Mouse (Mus musculus): Measurements from ENCODE around the gene Tmod4. TPM values are rescaled to one million over a fixed set of nuclear protein-coding genes. Genes with fewer than 3 reads are reported as not detected.

The Tmod4 gene
- polyA plus RNA-seq, 1 experiment from 2014 or later, result not detected

DNA sequence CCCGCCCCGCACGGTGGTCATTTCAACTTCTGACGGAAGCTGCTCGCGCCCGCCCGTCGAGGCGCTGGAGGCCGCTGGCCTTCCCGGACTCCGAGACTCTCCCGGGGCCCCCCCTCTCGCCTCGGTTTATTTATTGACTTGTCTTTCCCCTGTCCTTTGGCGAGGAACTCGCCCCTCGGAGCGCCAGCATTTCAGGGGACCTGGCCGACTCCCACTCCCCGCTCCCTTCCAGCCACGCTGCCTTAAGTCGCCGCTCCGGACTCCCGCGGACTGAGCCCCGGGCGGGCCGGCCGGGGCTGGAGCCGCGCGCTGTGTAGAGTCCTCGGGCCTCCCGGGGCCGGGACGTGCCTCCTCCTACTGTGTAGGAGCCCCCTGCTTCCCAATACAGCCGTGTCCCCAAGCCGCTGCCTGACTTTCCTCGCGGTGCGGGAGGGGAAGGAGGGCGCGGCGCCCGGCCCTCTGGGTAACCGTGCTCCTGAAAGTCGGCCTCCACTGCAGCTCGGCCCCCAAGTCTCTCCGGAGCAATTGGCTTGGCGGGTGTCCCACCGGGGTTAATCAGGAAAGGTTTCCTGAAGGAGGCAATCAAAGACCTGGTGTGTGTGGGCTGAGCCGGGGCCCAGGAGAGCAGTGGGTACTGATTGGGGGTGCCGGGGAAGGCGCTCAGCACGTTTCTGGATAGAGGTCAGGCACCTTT lies 49.1 kb downstream of the Tmod4 start:
- H3K4me3 ChIP-seq (ENCODE audit: inconsistent target), result no peak overlapping the region
- no peaks in the 10 kb centered on the region for H3K36me3 ChIP-seq (ENCODE audit: inconsistent target)
- no peaks in the 10 kb centered on the region for H3K79me2 ChIP-seq (ENCODE audit: inconsistent target)
- 11% methylated on average over 57 of the region's 58 CpGs for WGBS (ENCODE audit: missing documents)
- H3K27ac ChIP-seq, result no peak overlapping the region

DNA sequence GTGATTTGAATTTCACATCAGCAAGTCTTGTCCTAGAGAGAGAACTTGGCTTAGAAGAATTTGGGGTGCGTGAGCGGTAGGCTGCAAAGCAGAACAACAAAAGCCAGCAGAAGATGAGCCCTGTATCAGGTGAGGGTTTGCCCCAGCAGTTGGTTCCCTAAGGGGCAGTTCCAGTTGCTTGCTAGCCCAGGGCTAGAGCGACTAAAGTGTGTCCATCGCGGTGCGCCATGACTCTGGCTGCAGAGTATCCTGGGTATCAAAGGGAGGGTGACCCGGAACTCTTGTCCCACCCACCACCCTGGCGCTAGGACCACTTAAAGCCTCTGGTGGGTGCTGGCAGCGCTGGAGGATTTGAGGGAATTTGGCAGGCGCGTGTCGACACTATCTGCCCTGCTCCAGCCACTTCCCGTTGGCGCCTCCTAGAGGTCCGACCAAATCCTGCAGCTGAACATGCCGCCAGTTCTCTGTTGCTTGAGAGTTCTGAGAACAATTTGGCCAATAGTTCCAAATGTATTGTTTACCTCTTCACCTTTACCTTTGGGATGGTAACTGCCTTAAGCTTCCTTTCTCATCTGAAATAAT lies 49.8 kb downstream of the Tmod4 start:
- H3K4me3 ChIP-seq (ENCODE audit: inconsistent target), result no peak overlapping the region

DNA sequence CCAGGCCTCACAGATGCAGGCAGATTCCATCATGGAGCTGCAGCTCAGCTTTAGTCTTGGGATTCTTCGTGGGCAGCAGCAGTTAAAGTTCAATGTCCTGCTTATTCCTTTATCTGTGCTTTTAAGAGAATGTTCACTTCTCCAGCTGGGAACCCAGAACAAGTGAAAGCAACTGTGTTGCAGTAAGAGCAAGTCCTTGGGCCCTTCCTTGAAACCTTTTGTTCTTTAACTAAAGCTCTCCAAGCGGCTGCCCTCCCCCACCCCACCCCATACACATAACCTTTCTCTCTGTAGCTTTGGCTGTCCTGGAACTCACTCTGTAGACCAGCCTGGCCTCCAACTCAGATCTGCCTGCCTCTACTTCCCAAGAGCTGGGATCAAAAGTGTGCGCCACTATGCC lies 52.2 kb downstream of the Tmod4 start:
- Histone ChIP-seq H3K36me3 (ENCODE audit: inconsistent target) (no peaks in the 10 kb centered on the region), H3K4me3 (ENCODE audit: inconsistent target) (no peak overlapping the region), H3K27ac (no peak overlapping the region), H3K79me2 (ENCODE audit: inconsistent target) (no peaks in the 10 kb centered on the region)
- 90% methylated on average over 3 of the region's 3 CpGs for WGBS (ENCODE audit: missing documents)

More for the DNA sequence above, 49.8 kb downstream of the Tmod4 start:
- no peak overlapping the region for H3K27ac ChIP-seq
- H3K36me3 ChIP-seq (ENCODE audit: inconsistent target), result no peaks in the 10 kb centered on the region
- 1% methylated on average over 16 of the region's 16 CpGs for WGBS (ENCODE audit: missing documents)
- no peaks in the 10 kb centered on the region for H3K79me2 ChIP-seq (ENCODE audit: inconsistent target)

DNA sequence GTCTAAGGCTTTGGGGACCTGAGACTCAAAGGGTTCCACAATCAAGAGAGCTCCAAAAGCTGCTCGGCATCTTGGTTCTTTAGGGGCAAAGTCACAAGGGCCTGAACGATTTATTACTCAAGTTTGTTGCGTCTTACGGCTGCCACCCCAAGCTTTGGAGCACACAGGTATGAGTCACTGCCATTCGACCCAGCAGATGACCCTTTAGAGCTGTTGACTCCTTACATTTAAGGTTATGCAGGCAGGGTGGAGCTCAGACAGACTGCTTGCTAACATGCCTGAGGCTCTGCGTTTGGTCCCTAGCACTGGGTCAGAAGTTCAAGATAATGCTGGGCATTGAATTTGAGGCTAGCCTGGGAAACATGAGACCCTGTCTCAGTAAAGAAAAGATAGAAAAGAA lies 53.3 kb downstream of the Tmod4 start:
- H3K79me2 ChIP-seq (ENCODE audit: inconsistent target), result no peaks in the 10 kb centered on the region
- H3K36me3 ChIP-seq (ENCODE audit: inconsistent target), result no peaks in the 10 kb centered on the region
- WGBS (ENCODE audit: missing documents), result 84% methylated on average over 6 of the region's 6 CpGs
- H3K27ac ChIP-seq, result no peak overlapping the region
- no peak overlapping the region for H3K4me3 ChIP-seq (ENCODE audit: inconsistent target)

Other genes with a start within 250 kb of the Tmod4 start
- gene Psmb4, start 237.5 kb upstream of the Tmod4 start, polyA plus RNA-seq (2018), result 61.3 to 218 TPM (median 156 TPM) in 3 replicates
- gene Selenbp1, start 191.4 kb upstream of the Tmod4 start, polyA plus RNA-seq (2018), result 12.8 to 25.0 TPM (median 14.3 TPM) in 3 replicates
- 5.6 to 8.0 TPM (median 7.2 TPM) in 3 replicates for gene Rfx5, start 170.4 kb upstream of the Tmod4 start, polyA plus RNA-seq (2018)
- gene Pi4kb, start 149.7 kb upstream of the Tmod4 start, polyA plus RNA-seq (2018), result 39.8 to 61.5 TPM (median 51.3 TPM) in 3 replicates
- gene Zfp687, start 109.0 kb upstream of the Tmod4 start, polyA plus RNA-seq (2018), result 8.3 to 8.9 TPM (median 8.9 TPM) in 3 replicates
- 102 to 143 TPM (median 138 TPM) in 3 replicates for gene Psmd4, start 81.9 kb upstream of the Tmod4 start, polyA plus RNA-seq (2018)
- 16.2 to 19.1 TPM (median 17.0 TPM) in 3 replicates for gene Pip5k1a, start 17.5 kb upstream of the Tmod4 start, polyA plus RNA-seq (2018)
- gene Vps72, start 13.5 kb upstream of the Tmod4 start, polyA plus RNA-seq (2018), result 43.0 to 54.7 TPM (median 43.9 TPM) in 3 replicates
- 24.9 to 62.9 TPM (median 34.6 TPM) in 3 replicates for gene Scnm1, start 9.5 kb downstream of the Tmod4 start, polyA plus RNA-seq (2018)
- 3.6 to 5.0 TPM (median 5.0 TPM) in 3 replicates for gene Lysmd1, start 9.6 kb downstream of the Tmod4 start, polyA plus RNA-seq (2018)
- 63.7 to 188 TPM (median 64.6 TPM) in 3 replicates for gene Tnfaip8l2, start 17.9 kb downstream of the Tmod4 start, polyA plus RNA-seq (2018)
- 0.09 to 0.48 TPM in 2 of 3 replicates, not detected in the other for gene Sema6c, start 36.0 kb downstream of the Tmod4 start, polyA plus RNA-seq (2018)
- 13.5 to 15.9 TPM (median 13.5 TPM) in 3 replicates for gene Gabpb2, start 93.4 kb downstream of the Tmod4 start, polyA plus RNA-seq (2018)
- 76.1 to 100 TPM (median 91.6 TPM) in 3 replicates for gene Cdc42se1, start 104.3 kb downstream of the Tmod4 start, polyA plus RNA-seq (2018)
- 13.2 to 18.6 TPM (median 17.4 TPM) in 3 replicates for gene Mllt11, start 107.7 kb downstream of the Tmod4 start, polyA plus RNA-seq (2018)
- gene Gm128, start 117.1 kb downstream of the Tmod4 start, polyA plus RNA-seq (2018), result 0.16 to 0.29 TPM in 2 of 3 replicates, not detected in the other
- not detected in 3 replicates for gene Bnipl, start 126.7 kb downstream of the Tmod4 start, polyA plus RNA-seq (2018)
- 99.7 to 130 TPM (median 126 TPM) in 3 replicates for gene Mindy1, start 156.9 kb downstream of the Tmod4 start, polyA plus RNA-seq (2018)
- 16.7 to 27.9 TPM (median 19.2 TPM) in 3 replicates for gene Prune1, start 157.6 kb downstream of the Tmod4 start, polyA plus RNA-seq (2018)
- gene Anxa9, start 182.7 kb downstream of the Tmod4 start, polyA plus RNA-seq (2018), result 4.7 to 5.1 TPM (median 4.8 TPM) in 3 replicates
- gene Cers2, start 190.3 kb downstream of the Tmod4 start, polyA plus RNA-seq (2018), result 216 to 338 TPM (median 252 TPM) in 3 replicates
- 27.7 to 32.3 TPM (median 28.3 TPM) in 3 replicates for gene Setdb1, start 232.7 kb downstream of the Tmod4 start, polyA plus RNA-seq (2018)